ENCODE assay signal across 15 mouse cellular contexts in genomic region chr13:5837174-5837777, GRCm38 (mm10). TPM values are rescaled to one million over a fixed set of nuclear protein-coding genes. Genes with fewer than 3 reads are reported as not detected.
DNase-seq lines count a peak whose midpoint lies in the region; ATAC-seq lines count a peak whose summit lies in the region.
"Had no signal": no experiment of that assay in that cellular context is flagged by ENCODE, and none has a peak within 500 bp of the region (broad histone marks: within the 10 kb centered on the region; RNA-seq: fewer than 3 reads in every experiment).

No protein-coding gene starts in this region.

- intact Hi-C loops in heart, postnatal 14 days (cut with DNase I), result no loop called here

- no peak overlapping the region for H3K9ac ChIP-seq in heart, embryonic 12.5 days
- H3K9ac ChIP-seq in stomach, embryonic 15.5 days, result no peak overlapping the region
- H3K9ac ChIP-seq in midbrain, embryonic 15.5 days, result no peak overlapping the region
- H3K9ac ChIP-seq: limb, embryonic 13.5 days had no signal

- H3K4me3 ChIP-seq in heart, embryonic 12.5 days, result no peak overlapping the region
- H3K4me3 ChIP-seq in stomach, embryonic 15.5 days (replicated peaks), result no peak overlapping the region
- no peak overlapping the region for H3K4me3 ChIP-seq in midbrain, embryonic 15.5 days
- H3K4me3 ChIP-seq: embryonic facial prominence, embryonic 10.5 days; limb, embryonic 13.5 days had no signal

- 60% methylated on average over 4 of the region's 4 CpGs for WGBS in heart, embryonic 12.5 days
- 75% methylated on average over 4 of the region's 4 CpGs for WGBS in stomach, embryonic 15.5 days
- WGBS in midbrain, embryonic 15.5 days, result 87% methylated on average over 4 of the region's 4 CpGs

- no peak overlapping the region for H3K27ac ChIP-seq in heart, embryonic 12.5 days (ENCODE audit: poor library complexity, severe bottlenecking)
- H3K27ac ChIP-seq in stomach, embryonic 15.5 days, result peak overlapping the region; percentile 6; the same call in 1 of the 2 replicates
- H3K27ac ChIP-seq in midbrain, embryonic 15.5 days, result no peak overlapping the region
- H3K27ac ChIP-seq: embryonic facial prominence, embryonic 10.5 days; limb, embryonic 13.5 days had no signal

- no peak overlapping the region for H3K4me2 ChIP-seq in heart, embryonic 12.5 days
- H3K4me2 ChIP-seq in stomach, embryonic 15.5 days, result no peak overlapping the region
- H3K4me2 ChIP-seq in midbrain, embryonic 15.5 days, result no peak overlapping the region
- H3K4me2 ChIP-seq: limb, embryonic 13.5 days had no signal

- H3K4me1 ChIP-seq in heart, embryonic 12.5 days (replicated peaks), result peaks cover 2% of the 10 kb centered on the region
- H3K4me1 ChIP-seq in stomach, embryonic 15.5 days, result no peaks in the 10 kb centered on the region
- H3K4me1 ChIP-seq in midbrain, embryonic 15.5 days, result no peaks in the 10 kb centered on the region
- H3K4me1 ChIP-seq: limb, embryonic 13.5 days had no signal

- DNase-seq in heart, postnatal 14 days, result no peak
- DNase-seq in right cerebral cortex, adult 18-20 months, result peak; percentile 10
- no peak for DNase-seq in right cerebral cortex, postnatal 4 days
- peak; percentile 29 for DNase-seq in c-Kit-positive CD71-negative TER-119-negative erythroid progenitor cells, embryonic 14.5 days (ENCODE audit: low read depth)
- no peak for DNase-seq in thymus, postnatal 0 days (ENCODE audit: low spot score)
- DNase-seq: cerebellum, adult 2 months; kidney, adult 2 months; lung, postnatal 4 days had no signal

- no peaks in the 10 kb centered on the region for H3K27me3 ChIP-seq in heart, embryonic 12.5 days (replicated peaks)
- no peaks in the 10 kb centered on the region for H3K27me3 ChIP-seq in stomach, embryonic 15.5 days (replicated peaks)
- no peaks in the 10 kb centered on the region for H3K27me3 ChIP-seq in midbrain, embryonic 15.5 days (replicated peaks)
- H3K27me3 ChIP-seq: limb, embryonic 13.5 days had no signal

- peak; percentile 80 for ATAC-seq in heart, embryonic 12.5 days (ENCODE audit: insufficient number of reproducible peaks, low FRiP score)
- ATAC-seq in stomach, embryonic 15.5 days (ENCODE audit: insufficient read depth, low FRiP score, low read depth), result peak; percentile 47; the same call in 1 of the 2 replicates
- no peak for ATAC-seq in midbrain, embryonic 15.5 days (replicated peaks)
- ATAC-seq: activated CD4-positive, CD25-positive, alpha-beta regulatory T cell, adult 4 months; forebrain, embryonic 16.5 days had no signal

- no peaks in the 10 kb centered on the region for H3K36me3 ChIP-seq in heart, embryonic 12.5 days
- H3K36me3 ChIP-seq in stomach, embryonic 15.5 days, result no peaks in the 10 kb centered on the region
- no peaks in the 10 kb centered on the region for H3K36me3 ChIP-seq in midbrain, embryonic 15.5 days (replicated peaks)
- H3K36me3 ChIP-seq: embryonic facial prominence, embryonic 10.5 days; limb, embryonic 13.5 days had no signal

- no peaks in the 10 kb centered on the region for H3K9me3 ChIP-seq in heart, embryonic 12.5 days (replicated peaks)
- no peaks in the 10 kb centered on the region for H3K9me3 ChIP-seq in stomach, embryonic 15.5 days
- no peaks in the 10 kb centered on the region for H3K9me3 ChIP-seq in midbrain, embryonic 15.5 days
- H3K9me3 ChIP-seq: embryonic facial prominence, embryonic 10.5 days; limb, embryonic 13.5 days had no signal

RNA-seq across cellular contexts. Expression of gene Klf6, which starts 24.0 kb away (rescaled TPM):
- polyA plus RNA-seq in heart, embryonic 12.5 days (2016; fragmentation: Nextera tagmentation; extraction: Ambion mirVana), result 69.6 and 74.5 TPM in 2 replicates
- total RNA-seq in heart, postnatal 14 days (2021), result 10 to 100 TPM; 76.8 to 80.6 TPM
- 80.4 and 88.9 TPM in 2 replicates for polyA plus RNA-seq in stomach, embryonic 15.5 days (2015; fragmentation: Nextera tagmentation; extraction: Ambion mirVana)
- polyA plus RNA-seq in midbrain, embryonic 15.5 days (2015; fragmentation: Nextera tagmentation; extraction: Ambion mirVana), result 104 TPM in 2 replicates
- polyA plus RNA-seq in thymus, postnatal 0 days (2015; fragmentation: Nextera tagmentation; extraction: Ambion mirVana), result 61.2 and 74.9 TPM in 2 replicates

Comparison
In these comparisons a context has a peak if more than half of its experiments do, and no peak if none do; other contexts are left out.
1. DNase-seq: peak in right cerebral cortex, adult 18-20 months (single experiment) and c-Kit-positive CD71-negative TER-119-negative erythroid progenitor cells, embryonic 14.5 days (single experiment); none in heart, postnatal 14 days (0 of 2), right cerebral cortex, postnatal 4 days (single experiment) and thymus, postnatal 0 days (single experiment).